26 mouse cellular contexts compared by ENCODE assay signal in the genomic region with DNA sequence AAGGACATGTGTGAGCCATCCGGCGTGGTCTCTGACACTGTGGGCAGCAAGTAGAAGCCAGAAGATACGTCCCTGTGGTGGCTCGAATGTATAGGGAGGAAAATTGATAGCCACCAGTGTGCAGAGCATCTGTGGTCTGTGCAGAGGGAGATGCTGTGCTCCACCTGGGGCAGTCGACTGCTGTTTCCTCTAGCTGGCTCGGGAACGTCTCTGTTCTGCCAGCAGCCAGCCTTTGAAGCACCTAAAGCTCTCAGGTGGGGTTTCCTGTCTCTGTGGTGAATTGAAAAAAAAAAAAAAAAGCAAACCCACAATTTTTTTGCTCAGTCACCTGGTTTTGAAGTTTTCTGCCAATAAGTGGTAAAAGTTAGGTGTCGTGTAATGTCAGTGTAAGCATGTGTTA. TPM values are rescaled to one million over a fixed set of nuclear protein-coding genes. Genes with fewer than 3 reads are reported as not detected.
DNase-seq lines count a peak whose midpoint lies in the region; ATAC-seq lines count a peak whose summit lies in the region.
"Had no signal": no experiment of that assay in that cellular context is flagged by ENCODE, and none has a peak within 500 bp of the region (broad histone marks: within the 10 kb centered on the region; RNA-seq: fewer than 3 reads in every experiment).

No protein-coding gene starts in this region.

- H3K4me3 ChIP-seq in hindbrain, embryonic 11.5 days (ENCODE audit: low read depth, low read length) = no peak overlapping the region
- no peak overlapping the region for H3K4me3 ChIP-seq in forebrain, embryonic 16.5 days (replicated peaks; ENCODE audit: low read length)
- no peak overlapping the region for H3K4me3 ChIP-seq in heart, embryonic 10.5 days
- H3K4me3 ChIP-seq: embryonic facial prominence, embryonic 15.5 days; forebrain, embryonic 15.5 days; heart, adult 2 months; intestine, embryonic 15.5 days; limb, embryonic 13.5 days; liver, embryonic 12.5 days; megakaryocyte, embryonic 14.5 days; midbrain, embryonic 13.5 days; stomach, embryonic 15.5 days had no signal

- no peak overlapping the region for H3K9ac ChIP-seq in hindbrain, embryonic 11.5 days (ENCODE audit: low read depth, low read length)
- no peak overlapping the region for H3K9ac ChIP-seq in forebrain, embryonic 16.5 days (replicated peaks; ENCODE audit: low read depth, low read length)
- H3K9ac ChIP-seq: embryonic facial prominence, embryonic 15.5 days; forebrain, embryonic 15.5 days; hindbrain, embryonic 14.5 days; intestine, embryonic 15.5 days; limb, embryonic 13.5 days; liver, embryonic 12.5 days; midbrain, embryonic 13.5 days; stomach, embryonic 15.5 days had no signal

- no peak overlapping the region for H3K27ac ChIP-seq in hindbrain, embryonic 11.5 days (ENCODE audit: low read depth, low read length)
- no peak overlapping the region for H3K27ac ChIP-seq in forebrain, embryonic 16.5 days (ENCODE audit: low read length)
- H3K27ac ChIP-seq in heart, embryonic 10.5 days = no peak overlapping the region
- H3K27ac ChIP-seq: embryonic facial prominence, embryonic 15.5 days; forebrain, embryonic 15.5 days; heart, adult 2 months; hindbrain, embryonic 14.5 days; intestine, embryonic 15.5 days; limb, embryonic 13.5 days; liver, embryonic 12.5 days; midbrain, embryonic 13.5 days; stomach, embryonic 15.5 days had no signal

- 91% methylated on average over 8 of the region's 8 CpGs for WGBS in hindbrain, embryonic 11.5 days
- WGBS in forebrain, embryonic 16.5 days = 94% methylated on average over 8 of the region's 8 CpGs
- WGBS in heart, embryonic 10.5 days = 88% methylated on average over 8 of the region's 8 CpGs

- peak; percentile 81 for ATAC-seq in inflammation-experienced regulatory T-cells, adult 6 months
- ATAC-seq in hindbrain, embryonic 11.5 days (ENCODE audit: low FRiP score) = no peak
- ATAC-seq in forebrain, embryonic 16.5 days = no peak
- ATAC-seq: forebrain, embryonic 15.5 days; intestine, embryonic 15.5 days; liver, embryonic 12.5 days; midbrain, embryonic 13.5 days had no signal

- H3K9me3 ChIP-seq in hindbrain, embryonic 11.5 days (ENCODE audit: control insufficient read depth, low read length) = no peaks in the 10 kb centered on the region
- no peaks in the 10 kb centered on the region for H3K9me3 ChIP-seq in forebrain, embryonic 16.5 days (ENCODE audit: control insufficient read depth, low read length)
- H3K9me3 ChIP-seq in heart, embryonic 10.5 days = no peaks in the 10 kb centered on the region
- H3K9me3 ChIP-seq: embryonic facial prominence, embryonic 15.5 days; forebrain, embryonic 15.5 days; intestine, embryonic 15.5 days; limb, embryonic 13.5 days; liver, embryonic 12.5 days; megakaryocyte, embryonic 14.5 days; midbrain, embryonic 13.5 days; stomach, embryonic 15.5 days had no signal

- H3K4me1 ChIP-seq in hindbrain, embryonic 11.5 days (replicated peaks; ENCODE audit: control insufficient read depth, insufficient read depth, low read length) = no peaks in the 10 kb centered on the region
- no peaks in the 10 kb centered on the region for H3K4me1 ChIP-seq in forebrain, embryonic 16.5 days (replicated peaks; ENCODE audit: control insufficient read depth, insufficient read depth, low read length)
- peaks cover 8% of the 10 kb centered on the region; the same call in 1 of the 2 replicates for H3K4me1 ChIP-seq in heart, embryonic 10.5 days
- H3K4me1 ChIP-seq: embryonic facial prominence, embryonic 15.5 days; forebrain, embryonic 15.5 days; intestine, embryonic 15.5 days; limb, embryonic 13.5 days; megakaryocyte, embryonic 14.5 days; midbrain, embryonic 13.5 days; stomach, embryonic 15.5 days had no signal

- DNase-seq in spleen, postnatal 36 days (ENCODE audit: low spot score in 2 of 2) = peak; percentile 25 to 48
- DNase-seq in spleen, postnatal 14 days (ENCODE audit: low spot score in 2 of 2) = no peak
- peak; percentile 87 for DNase-seq in thymus, postnatal 14 days
- DNase-seq in hindbrain, embryonic 11.5 days (ENCODE audit: low spot score) = no peak
- DNase-seq in heart, embryonic 10.5 days (ENCODE audit: low spot score) = no peak
- DNase-seq: adrenal gland, postnatal 25 days; cerebellum, adult 9-10 months; gastrocnemius, postnatal 25 days; heart, adult 2 months; heart, postnatal 36 days; kidney, adult 8-10 months; kidney, postnatal 10 days; lung, adult 2 months; lung, postnatal 14 days; right cerebral cortex, postnatal 25 days had no signal

- H3K36me3 ChIP-seq in hindbrain, embryonic 11.5 days (ENCODE audit: control insufficient read depth, insufficient read depth, low read length) = no peaks in the 10 kb centered on the region
- H3K36me3 ChIP-seq in forebrain, embryonic 16.5 days (ENCODE audit: control insufficient read depth, insufficient read depth) = no peaks in the 10 kb centered on the region; the same call in 1 of the 2 replicates
- peaks cover 14% of the 10 kb centered on the region for H3K36me3 ChIP-seq in heart, embryonic 10.5 days
- H3K36me3 ChIP-seq: forebrain, embryonic 15.5 days; intestine, embryonic 15.5 days; stomach, embryonic 15.5 days had no signal

- no peak overlapping the region for H3K4me2 ChIP-seq in hindbrain, embryonic 11.5 days (replicated peaks; ENCODE audit: low read depth, low read length)
- no peak overlapping the region for H3K4me2 ChIP-seq in forebrain, embryonic 16.5 days (ENCODE audit: low read length)
- H3K4me2 ChIP-seq: embryonic facial prominence, embryonic 15.5 days; forebrain, embryonic 15.5 days; hindbrain, embryonic 14.5 days; intestine, embryonic 15.5 days; limb, embryonic 13.5 days; liver, embryonic 12.5 days; midbrain, embryonic 13.5 days; stomach, embryonic 15.5 days had no signal

- H3K27me3 ChIP-seq in hindbrain, embryonic 11.5 days (ENCODE audit: control insufficient read depth, insufficient read depth, low read length) = no peaks in the 10 kb centered on the region
- no peaks in the 10 kb centered on the region for H3K27me3 ChIP-seq in forebrain, embryonic 16.5 days (replicated peaks; ENCODE audit: control insufficient read depth, insufficient read depth, low read length)
- H3K27me3 ChIP-seq in heart, embryonic 10.5 days (ENCODE audit: insufficient read depth, poor library complexity, severe bottlenecking) = no peaks in the 10 kb centered on the region
- H3K27me3 ChIP-seq: embryonic facial prominence, embryonic 15.5 days; forebrain, embryonic 15.5 days; intestine, embryonic 15.5 days; limb, embryonic 13.5 days; liver, embryonic 12.5 days; megakaryocyte, embryonic 14.5 days; midbrain, embryonic 13.5 days; stomach, embryonic 15.5 days had no signal

RNA-seq across cellular contexts. Expression of a gene that starts 42.4 kb away (rescaled TPM):
- 10 to 100 TPM in 2 of 3 experiments, 1 to 10 TPM in 1; 9.9 to 14.3 (median 12.1) TPM for polyA plus RNA-seq in inflammation-experienced regulatory T-cells, adult 6 months (2017; shearing (Covaris generic))
- polyA plus RNA-seq in hindbrain, embryonic 11.5 days (2014; fragmentation: Nextera tagmentation; extraction: Ambion mirVana) = 2.4 and 3.1 TPM in 2 replicates
- 7.0 and 9.2 TPM in 2 replicates for polyA plus RNA-seq in forebrain, embryonic 16.5 days (2015; fragmentation: Nextera tagmentation; extraction: Ambion mirVana)
- polyA plus RNA-seq in heart, embryonic 10.5 days (2016; fragmentation: Nextera tagmentation; extraction: Ambion mirVana) = 11.5 and 14.6 TPM in 2 replicates

RNA-seq across cellular contexts. Expression of a gene that starts 42.5 kb away (rescaled TPM):
- 10 to 100 TPM; 30.2 to 38.0 (median 34.6) TPM for polyA plus RNA-seq in inflammation-experienced regulatory T-cells, adult 6 months (2017; shearing (Covaris generic))
- 21.9 and 26.6 TPM in 2 replicates for polyA plus RNA-seq in hindbrain, embryonic 11.5 days (2014; fragmentation: Nextera tagmentation; extraction: Ambion mirVana)
- polyA plus RNA-seq in forebrain, embryonic 16.5 days (2015; fragmentation: Nextera tagmentation; extraction: Ambion mirVana) = 23.3 and 23.4 TPM in 2 replicates
- polyA plus RNA-seq in heart, embryonic 10.5 days (2016; fragmentation: Nextera tagmentation; extraction: Ambion mirVana) = 33.5 and 45.1 TPM in 2 replicates

RNA-seq across cellular contexts. Expression of a gene that starts 52.9 kb away (rescaled TPM):
- polyA plus RNA-seq in inflammation-experienced regulatory T-cells, adult 6 months (2017; shearing (Covaris generic)) = 1 to 10 TPM; 2.5 to 3.9 (median 3.1) TPM
- 56.5 and 57.8 TPM in 2 replicates for polyA plus RNA-seq in hindbrain, embryonic 11.5 days (2014; fragmentation: Nextera tagmentation; extraction: Ambion mirVana)
- 19.9 and 22.8 TPM in 2 replicates for polyA plus RNA-seq in forebrain, embryonic 16.5 days (2015; fragmentation: Nextera tagmentation; extraction: Ambion mirVana)
- polyA plus RNA-seq in heart, embryonic 10.5 days (2016; fragmentation: Nextera tagmentation; extraction: Ambion mirVana) = 92.4 and 124 TPM in 2 replicates

Comparison
In these comparisons a context has a peak if more than half of its experiments do, and no peak if none do; other contexts are left out.
1. DNase-seq: peak in spleen, postnatal 36 days (2 of 2) and thymus, postnatal 14 days (single experiment); none in spleen, postnatal 14 days (0 of 2), hindbrain, embryonic 11.5 days (single experiment) and heart, embryonic 10.5 days (single experiment).